Mouse (Mus musculus) spleen, adult 2 months (tissue): ENCODE data around the gene Spen.

Experiments
- CTCF ChIP-seq: fragments of 200-500 bp; IDR thresholded peaks from 2 replicates; pipeline ENCODE4 v1.5.1; 2011; ENCODE audit warnings: mild to moderate bottlenecking, inconsistent platforms; ENCODE audit not compliant: insufficient read depth, insufficient read length, insufficient replicate concordance; ENCODE audit errors: extremely low read depth
- POLR2A ChIP-seq: fragments of 200-500 bp; IDR thresholded peaks from 2 replicates; pipeline ENCODE4 v1.6.1; 2011; ENCODE audit warnings: low read depth, low read length, inconsistent platforms

DNA sequence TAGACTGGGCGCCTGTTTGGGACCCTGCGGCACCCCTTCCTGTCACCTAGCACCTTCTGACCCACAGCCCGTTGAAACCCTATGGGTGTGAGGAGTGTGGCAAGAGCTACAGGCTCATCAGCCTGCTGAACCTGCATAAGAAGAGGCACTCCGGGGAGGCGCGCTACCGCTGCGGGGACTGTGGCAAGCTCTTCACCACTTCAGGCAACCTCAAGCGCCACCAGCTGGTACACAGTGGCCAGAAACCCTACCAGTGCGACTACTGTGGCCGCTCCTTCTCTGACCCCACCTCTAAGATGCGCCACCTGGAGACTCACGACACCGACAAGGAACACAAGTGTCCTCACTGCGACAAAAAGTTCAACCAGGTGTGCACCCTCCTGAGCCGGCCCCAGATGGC lies 73.7 kb downstream of the Spen start:
- TF ChIP-seq CTCF: no peak
- no peak for TF ChIP-seq POLR2A
